Mouse (Mus musculus) CH12.LX (cell line): ENCODE data around the gene 3110021N24Rik. TPM values are rescaled to one million over a fixed set of nuclear protein-coding genes. Genes with fewer than 3 reads are reported as not detected.
A peak's percentile ranks its signal among the peaks of the same experiment; 100 is the strongest.

Experiments used
- DNase-seq: peaks from one replicate; pipeline ENCODE4 v3.0.0-alpha.2; 2013; ENCODE audit errors: extremely low read depth
- H3K27ac ChIP-seq: 2 replicates; pipeline ENCODE4 v1.5.1; 2012; ENCODE audit warnings: low read depth, mild to moderate bottlenecking, control low read depth, moderate library complexity; ENCODE audit not compliant: insufficient read depth
- H3K27me3 ChIP-seq: replicated peaks from 2 replicates; pipeline ENCODE3; 2012; ENCODE audit warnings: inconsistent platforms
- H3K36me3 ChIP-seq, 2 experiments: replicated peaks in 1 of 2; 2 replicates each; pipeline versions ENCODE3 to v1.6.1; 2012; ENCODE audit warnings: inconsistent platforms in 1 of 2, low read length in 1 of 2, mild to moderate bottlenecking in 1 of 2, mixed read lengths in 1 of 2, moderate library complexity in 1 of 2; ENCODE audit not compliant: control insufficient read depth in 1 of 2, insufficient read depth in 1 of 2
- H3K4me1 ChIP-seq, 2 experiments: 2 replicates each; pipeline ENCODE4 v1.6.1; 2012; ENCODE audit warnings: inconsistent platforms in 1 of 2, moderate library complexity in 1 of 2; ENCODE audit not compliant: insufficient read depth in 2 of 2, control insufficient read depth in 1 of 2
- H3K4me2 ChIP-seq: 2 replicates; pipeline ENCODE4 v1.6.1; 2012; ENCODE audit warnings: low read depth, mild to moderate bottlenecking, control low read depth; ENCODE audit not compliant: poor library complexity, insufficient read depth, severe bottlenecking
- H3K4me3 ChIP-seq, 3 experiments: fragments of 150-350 bp in 1 of 3; sonication (generic) in 1 of 3; replicated peaks in 1 of 3; 2 replicates each; pipeline versions ENCODE3 to v1.5.1; 2011 to 2012; ENCODE audit warnings: low read depth in 2 of 3, low read length in 2 of 3, mild to moderate bottlenecking in 2 of 3, moderate library complexity in 2 of 3, control low read depth in 1 of 3, improper control_type of control experiment in 1 of 3, inconsistent platforms in 1 of 3, mixed read lengths in 1 of 3; ENCODE audit not compliant: poor library complexity in 1 of 3
- H3K79me2 ChIP-seq: replicated peaks from 2 replicates; pipeline ENCODE4 v1.6.1; 2012; ENCODE audit warnings: mild to moderate bottlenecking, moderate library complexity; ENCODE audit not compliant: control insufficient read depth, poor library complexity, insufficient read depth, severe bottlenecking; ENCODE audit errors: extremely low read depth
- H3K9ac ChIP-seq: 2 replicates; pipeline ENCODE4 v1.6.1; 2012; ENCODE audit warnings: low read depth, mild to moderate bottlenecking, control low read depth, moderate library complexity; ENCODE audit not compliant: insufficient read depth
- H3K9me3 ChIP-seq: replicated peaks from 2 replicates; pipeline ENCODE3; 2012; ENCODE audit warnings: low read length, inconsistent platforms, mixed read lengths
- CHD1 ChIP-seq: IDR thresholded peaks from 2 replicates; pipeline ENCODE4 v1.6.1; 2012; ENCODE audit warnings: low read depth, low read length, improper control_type of control experiment, inconsistent platforms
- CHD2 ChIP-seq: IDR thresholded peaks from 2 replicates; pipeline ENCODE4 v1.6.1; 2011; ENCODE audit warnings: low read length, improper control_type of control experiment
- CTCF ChIP-seq, 2 experiments: IDR thresholded peaks in 1 of 2; conservative IDR thresholded peaks in 1 of 2; 2 replicates each; pipeline ENCODE4 v1.5.1; 2011 to 2012; ENCODE audit warnings: low read depth in 2 of 2, low read length in 2 of 2, improper control_type of control experiment in 1 of 2, inconsistent platforms in 1 of 2, mild to moderate bottlenecking in 1 of 2, moderate library complexity in 1 of 2
- ELF1 ChIP-seq: IDR thresholded peaks from 2 replicates; pipeline ENCODE4 v1.6.1; 2014; ENCODE audit warnings: low read depth, mild to moderate bottlenecking, inconsistent platforms, low read length, improper control_type of control experiment
- EP300 ChIP-seq: IDR thresholded peaks from 2 replicates; pipeline ENCODE4 v1.6.1; 2011; ENCODE audit warnings: low read length, improper control_type of control experiment
- ETS1 ChIP-seq: conservative IDR thresholded peaks from 2 replicates; pipeline ENCODE4 v1.6.1; 2012; ENCODE audit warnings: low read depth, mild to moderate bottlenecking, inconsistent platforms, low read length, improper control_type of control experiment, moderate library complexity
- GABPA ChIP-seq: IDR thresholded peaks from 2 replicates; pipeline ENCODE4 v1.6.1; 2012; ENCODE audit warnings: low read depth, low read length, improper control_type of control experiment, inconsistent platforms; ENCODE audit not compliant: insufficient replicate concordance
- HCFC1 ChIP-seq: IDR thresholded peaks from 2 replicates; pipeline ENCODE4 v1.6.1; 2012; ENCODE audit warnings: low read depth, mild to moderate bottlenecking, inconsistent platforms, low read length, improper control_type of control experiment
- IRF4 ChIP-seq: IDR thresholded peaks from 2 replicates; pipeline ENCODE4 v1.6.1; 2014; ENCODE audit warnings: low read depth, mild to moderate bottlenecking, inconsistent platforms, low read length, improper control_type of control experiment
- JUN ChIP-seq: IDR thresholded peaks from 2 replicates; pipeline ENCODE4 v1.6.1; 2011; ENCODE audit warnings: low read depth, mild to moderate bottlenecking, low read length, improper control_type of control experiment, moderate library complexity; ENCODE audit not compliant: insufficient read depth
- JUND ChIP-seq: conservative IDR thresholded peaks from 2 replicates; pipeline ENCODE4 v1.6.1; 2011; ENCODE audit warnings: low read depth, low read length, improper control_type of control experiment
- KAT2A ChIP-seq: IDR thresholded peaks from 2 replicates; pipeline ENCODE4 v1.6.1; 2012; ENCODE audit warnings: low read length, improper control_type of control experiment, inconsistent platforms; ENCODE audit not compliant: insufficient replicate concordance
- MAFK ChIP-seq: IDR thresholded peaks from 2 replicates; pipeline ENCODE4 v1.6.1; 2011; ENCODE audit warnings: low read length, improper control_type of control experiment; ENCODE audit not compliant: insufficient replicate concordance
- MAX ChIP-seq: IDR thresholded peaks from 2 replicates; pipeline ENCODE4 v1.6.1; 2011; ENCODE audit warnings: low read length, improper control_type of control experiment
- MAZ ChIP-seq: IDR thresholded peaks from 2 replicates; pipeline ENCODE4 v1.6.1; 2012; ENCODE audit warnings: low read depth, mild to moderate bottlenecking, inconsistent platforms, low read length, improper control_type of control experiment, moderate library complexity
- MEF2A ChIP-seq: IDR thresholded peaks from 2 replicates; pipeline ENCODE4 v1.6.1; 2014; ENCODE audit warnings: low read depth, mild to moderate bottlenecking, inconsistent platforms, low read length, improper control_type of control experiment, borderline replicate concordance
- MXI1 ChIP-seq: IDR thresholded peaks from 2 replicates; pipeline ENCODE4 v1.6.1; 2011; ENCODE audit warnings: mild to moderate bottlenecking, low read depth, low read length, improper control_type of control experiment
- MYC ChIP-seq: IDR thresholded peaks from 2 replicates; pipeline ENCODE4 v1.6.1; 2011; ENCODE audit warnings: low read depth, mild to moderate bottlenecking, improper control_type of control experiment, low read length
- PAX5 ChIP-seq: IDR thresholded peaks from 2 replicates; pipeline ENCODE4 v1.6.1; 2012; ENCODE audit warnings: low read length, inconsistent platforms, mixed read lengths
- POLR2A ChIP-seq: IDR thresholded peaks from 2 replicates; pipeline ENCODE4 v1.6.1; 2011; ENCODE audit warnings: low read depth, mild to moderate bottlenecking, improper control_type of control experiment, low read length
- POLR2AphosphoS2 ChIP-seq: IDR thresholded peaks from 2 replicates; pipeline ENCODE4 v1.6.1; 2011; ENCODE audit warnings: low read depth, low read length, improper control_type of control experiment
- RAD21 ChIP-seq: IDR thresholded peaks from 2 replicates; pipeline ENCODE4 v1.6.1; 2011; ENCODE audit warnings: low read depth, mild to moderate bottlenecking, low read length, improper control_type of control experiment, moderate library complexity
- SIN3A ChIP-seq: IDR thresholded peaks from 2 replicates; pipeline ENCODE4 v1.6.1; 2012; ENCODE audit warnings: low read length, improper control_type of control experiment, inconsistent platforms
- SMC3 ChIP-seq: IDR thresholded peaks from 2 replicates; pipeline ENCODE4 v1.6.1; 2011; ENCODE audit warnings: low read depth, low read length, improper control_type of control experiment
- TCF12 ChIP-seq: IDR thresholded peaks from 2 replicates; pipeline ENCODE4 v1.6.1; 2014; ENCODE audit warnings: low read depth, mild to moderate bottlenecking, inconsistent platforms, low read length, improper control_type of control experiment
- USF2 ChIP-seq: conservative IDR thresholded peaks from 2 replicates; pipeline ENCODE4 v1.6.1; 2011; ENCODE audit warnings: low read depth, low read length, improper control_type of control experiment
- ZC3H11A ChIP-seq: IDR thresholded peaks from 2 replicates; pipeline ENCODE4 v1.6.1; 2012; ENCODE audit warnings: low read depth, mild to moderate bottlenecking, inconsistent platforms, low read length, improper control_type of control experiment
- ZNF384 ChIP-seq: IDR thresholded peaks from 2 replicates; pipeline ENCODE4 v1.6.1; 2012; ENCODE audit warnings: low read depth, low read length, improper control_type of control experiment, inconsistent platforms
- dilution Hi-C: fragments of 300-500 bp; cut with MboI; formaldehyde crosslinking; loops from 2 replicates; pipeline ENCODE4 v1.14.3; 2020; ENCODE audit warnings: low sequenced_read_pairs; ENCODE audit not compliant: extremely low pct_unique_long_range_greater_than_20kb, extremely low pct_ligation_motif_present
- in situ Hi-C: fragments of 300-500 bp; cut with MboI; formaldehyde crosslinking; loops from 3 replicates; pipeline ENCODE4 v1.14.3; 2019; ENCODE audit warnings: low sequenced_read_pairs, low pct_ligation_motif_present, low pct_unique_long_range_greater_than_20kb, mixed read lengths
- polyA plus RNA-seq: library from polyadenylated mRNA; unstranded; fragments of >175 nt; gene quantifications from 2 replicates; pipeline ENCODE4 v1.2.1, GENCODE M21; 2012; ENCODE audit warnings: low read depth; ENCODE audit not compliant: insufficient read length
- total RNA-seq, 2 experiments: library from RNA; depleted of rRNA; stranded (reverse); fragments of 300-350 nt in 1 of 2; fragments of >200 nt in 1 of 2; gene quantifications; 2 replicates each; pipeline ENCODE4 v1.2.3; 2012 to 2014

The 3110021N24Rik gene
- total and polyA plus RNA-seq, 3 experiments = 0.17 TPM; not detected in 2

- H3K27me3 ChIP-seq = no peaks in the 10 kb centered on the region
- H3K27ac ChIP-seq = peak overlapping the region; percentile 87
- dilution Hi-C loops = no loop called here
- H3K79me2 ChIP-seq = peaks cover 7% of the 10 kb centered on the region
- DNase-seq = no peak
- H3K4me3 ChIP-seq = no peak overlapping the region
- no peaks in the 10 kb centered on the region for H3K9me3 ChIP-seq
- H3K9ac ChIP-seq = peak overlapping the region; percentile 24; the same call in 1 of the 2 replicates
- peaks cover 38 to 59% of the 10 kb centered on the region in 2 experiments for H3K36me3 ChIP-seq
- in situ Hi-C loops = no loop called here
- peaks cover 8 to 41% of the 10 kb centered on the region in 2 experiments for H3K4me1 ChIP-seq
- peak overlapping the region; percentile 22; the same call in 1 of the 2 replicates for H3K4me2 ChIP-seq
- TF ChIP-seq SMC3 (no peak), CTCF (conservative IDR thresholded peaks at IDR 0.05 in 1 of 2, IDR thresholded peaks at IDR 0.05 in 1 of 2; ENCODE audit: low read depth in 2 of 2, low read length in 2 of 2) (no peak), MEF2A (no peak), POLR2A (no peak), JUND (no peak), MXI1 (no peak)
Measured at GRCm38 (mm10) chr4:108826096-108826495, 106.6 kb downstream of the 3110021N24Rik start.

- TF ChIP-seq EP300 (0 out of 2 replicates have a peak, but pooled peaks have one; percentile 7), ETS1 (no peak), IRF4 (peak; percentile 39; the same call in 1 of the 2 replicates), MYC (peak; percentile 67; the same call in 1 of the 2 replicates), ZC3H11A (no peak), CHD1 (0 out of 2 replicates have a peak, but pooled peaks have one; percentile 74), CHD2 (no peak)
- Histone ChIP-seq H3K4me3 (no peak overlapping the region), H3K9ac (no peak overlapping the region; the same call in 1 of the 2 replicates), H3K36me3 (peaks cover 38 to 55% of the 10 kb centered on the region in 2 experiments), H3K79me2 (peaks cover 9% of the 10 kb centered on the region), H3K4me1 (peaks cover 8 to 47% of the 10 kb centered on the region in 2 experiments), H3K27ac (peak overlapping the region; percentile 61; the same call in 1 of the 2 replicates), H3K9me3 (no peaks in the 10 kb centered on the region), H3K4me2 (peak overlapping the region; percentile 80; the same call in 1 of the 2 replicates), H3K27me3 (no peaks in the 10 kb centered on the region)
- DNase-seq = peak; percentile 42
- in situ Hi-C loops (no loop called here), dilution Hi-C loops (no loop called here)
Measured at GRCm38 (mm10) chr4:108826643-108827042, 107.2 kb downstream of the 3110021N24Rik start.

DNA sequence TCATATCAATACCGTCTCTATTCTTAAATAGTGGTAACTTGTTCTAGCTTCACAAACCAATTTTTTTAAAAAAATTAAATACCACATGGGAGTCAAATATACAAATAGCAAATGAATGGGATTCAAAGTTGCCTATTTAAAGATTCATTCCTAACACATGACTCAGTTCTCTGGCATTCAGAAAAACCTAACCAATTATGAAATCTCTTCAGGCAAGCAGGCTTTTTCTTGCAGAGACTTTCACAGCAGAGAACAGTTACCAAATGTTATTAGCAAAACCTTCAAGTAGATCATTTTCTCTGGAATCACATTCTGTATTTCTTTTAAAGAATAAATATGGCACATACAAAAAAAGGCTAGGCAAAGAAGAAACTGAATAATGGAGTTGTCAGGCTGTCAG lies 111.2 kb downstream of the 3110021N24Rik start:
- H3K27ac ChIP-seq = no peak overlapping the region
- no peak overlapping the region for H3K9ac ChIP-seq
- H3K36me3 ChIP-seq = peaks cover 16 to 22% of the 10 kb centered on the region in 2 experiments
- TF ChIP-seq JUN = no peak
- TF ChIP-seq JUND = no peak
- no peak for TF ChIP-seq POLR2AphosphoS2
- no peak for TF ChIP-seq ZC3H11A
- TF ChIP-seq MAZ = no peak
- no peak for TF ChIP-seq RAD21
- TF ChIP-seq CHD1 = no peak
- no peak for TF ChIP-seq CHD2
- TF ChIP-seq ZNF384 = no peak
- no peak for TF ChIP-seq TCF12
- TF ChIP-seq ELF1 = no peak
- no peak for TF ChIP-seq SIN3A
- TF ChIP-seq PAX5 = no peak
- no peak for TF ChIP-seq KAT2A
- no peak for TF ChIP-seq MAFK
- TF ChIP-seq MAX = no peak
- TF ChIP-seq USF2 = no peak
- no peak for TF ChIP-seq HCFC1
- no peak for TF ChIP-seq GABPA
- dilution Hi-C loops (no loop called here), in situ Hi-C loops (no loop called here)
- H3K9me3 ChIP-seq = no peaks in the 10 kb centered on the region
- no peak overlapping the region for H3K4me3 ChIP-seq
- peaks cover 4 to 43% of the 10 kb centered on the region in 2 experiments; a peak in 3 of 4 replicates for H3K4me1 ChIP-seq
- no peak overlapping the region for H3K4me2 ChIP-seq
- H3K79me2 ChIP-seq = peaks cover 32% of the 10 kb centered on the region
- H3K27me3 ChIP-seq = no peaks in the 10 kb centered on the region
- DNase-seq = no peak
